Mouse (Mus musculus): ENCODE measurements at regions not wholly inside any gene's neighbourhood (a gene's known extent, or its start where the extent isn't known, plus 50 kb on each side); places are given as distances from the start of the nearest gene placed in this dataset.

- no peak overlapping the region for H3K4me2 ChIP-seq
- no peak overlapping the region for H3K4me3 ChIP-seq (replicated peaks)
- H3K4me1 ChIP-seq: no peaks in the 10 kb centered on the region
- no peak overlapping the region for H3K27ac ChIP-seq
- no peaks in the 10 kb centered on the region for H3K27me3 ChIP-seq
- no peak overlapping the region for H3K9ac ChIP-seq
- H3K36me3 ChIP-seq: no peaks in the 10 kb centered on the region
- WGBS: 72% methylated on average over 10 of the region's 10 CpGs
- no peak for ATAC-seq (replicated peaks; ENCODE audit: low FRiP score)
- no peaks in the 10 kb centered on the region for H3K9me3 ChIP-seq (replicated peaks)
These were observed 341.0 kb downstream of the Rps6kc1 start for GRCm38 (mm10) chr1:190570563-190570962.

GRCm38 (mm10) chr1:190566744-190567143, 344.8 kb downstream of the Rps6kc1 start:
- Histone ChIP-seq H3K27ac (no peak overlapping the region), H3K9ac (no peak overlapping the region), H3K4me3 (replicated peaks) (no peak overlapping the region), H3K9me3 (replicated peaks) (no peaks in the 10 kb centered on the region), H3K4me1 (no peaks in the 10 kb centered on the region), H3K27me3 (no peaks in the 10 kb centered on the region), H3K4me2 (no peak overlapping the region), H3K36me3 (no peaks in the 10 kb centered on the region)
- 91% methylated on average over 7 of the region's 7 CpGs for WGBS
- ATAC-seq (replicated peaks; ENCODE audit: low FRiP score): no peak

- no peak for ATAC-seq (replicated peaks; ENCODE audit: low FRiP score)
- WGBS: 52% methylated on average over 13 of the region's 13 CpGs
- no peaks in the 10 kb centered on the region for H3K36me3 ChIP-seq
These were observed 348.6 kb downstream of the Rps6kc1 start for GRCm38 (mm10) chr1:190562865-190563457.

GRCm38 (mm10) chr1:190560086-190560485, 351.5 kb downstream of the Rps6kc1 start:
- Histone ChIP-seq H3K36me3 (no peaks in the 10 kb centered on the region), H3K27me3 (no peaks in the 10 kb centered on the region), H3K27ac (no peak overlapping the region), H3K9me3 (replicated peaks) (no peaks in the 10 kb centered on the region), H3K4me1 (no peaks in the 10 kb centered on the region), H3K9ac (no peak overlapping the region), H3K4me2 (no peak overlapping the region), H3K4me3 (replicated peaks) (no peak overlapping the region)
- no peak for ATAC-seq (replicated peaks; ENCODE audit: low FRiP score)
- 81% methylated on average over 9 of the region's 9 CpGs for WGBS

More at GRCm38 (mm10) chr1:190562865-190563457, 348.6 kb downstream of the Rps6kc1 start:
- no peak overlapping the region for H3K9ac ChIP-seq
- no peak overlapping the region for H3K4me3 ChIP-seq (replicated peaks)
- H3K4me1 ChIP-seq: no peaks in the 10 kb centered on the region
- H3K9me3 ChIP-seq (replicated peaks): no peaks in the 10 kb centered on the region
- H3K27ac ChIP-seq: no peak overlapping the region
- no peaks in the 10 kb centered on the region for H3K27me3 ChIP-seq
- H3K4me2 ChIP-seq: no peak overlapping the region

- H3K4me1 ChIP-seq: no peaks in the 10 kb centered on the region
- 54% methylated on average over 2 of the region's 2 CpGs for WGBS
These were observed 369.7 kb downstream of the Rps6kc1 start for GRCm38 (mm10) chr1:190541892-190542291.

GRCm38 (mm10) chr1:190532879-190533676, 362.6 kb upstream of the Prox1 start:
- WGBS: 30% methylated on average over 10 of the region's 10 CpGs
- H3K27me3 ChIP-seq: peaks cover 35% of the 10 kb centered on the region
- H3K4me3 ChIP-seq (replicated peaks): no peak overlapping the region
- H3K9me3 ChIP-seq (replicated peaks): no peaks in the 10 kb centered on the region
- no peak for ATAC-seq (replicated peaks; ENCODE audit: low FRiP score)
- 0 out of 2 replicates have a peak, but pooled peaks cover 3% of the 10 kb centered on the region for H3K4me1 ChIP-seq
- no peak overlapping the region for H3K27ac ChIP-seq
- no peak overlapping the region for H3K9ac ChIP-seq
- no peaks in the 10 kb centered on the region for H3K36me3 ChIP-seq
- no peak overlapping the region for H3K4me2 ChIP-seq

More at GRCm38 (mm10) chr1:190541892-190542291, 369.7 kb downstream of the Rps6kc1 start:
- no peak for ATAC-seq (replicated peaks; ENCODE audit: low FRiP score)
- Histone ChIP-seq H3K4me2 (no peak overlapping the region), H3K36me3 (no peaks in the 10 kb centered on the region), H3K27me3 (peaks cover 6% of the 10 kb centered on the region), H3K9me3 (replicated peaks) (no peaks in the 10 kb centered on the region), H3K27ac (no peak overlapping the region), H3K9ac (no peak overlapping the region), H3K4me3 (replicated peaks) (no peak overlapping the region)

GRCm38 (mm10) chr1:190531224-190531623, 360.7 kb upstream of the Prox1 start:
- H3K27ac ChIP-seq: no peak overlapping the region
- H3K36me3 ChIP-seq: no peaks in the 10 kb centered on the region
- 0 out of 2 replicates have a peak, but pooled peaks cover 7% of the 10 kb centered on the region for H3K4me1 ChIP-seq
- H3K4me2 ChIP-seq: no peak overlapping the region
- H3K27me3 ChIP-seq: peaks cover 38% of the 10 kb centered on the region
- ATAC-seq (replicated peaks; ENCODE audit: low FRiP score): no peak
- H3K9ac ChIP-seq: no peak overlapping the region
- WGBS: 87% methylated on average over 6 of the region's 6 CpGs
- no peak overlapping the region for H3K4me3 ChIP-seq (replicated peaks)
- H3K9me3 ChIP-seq (replicated peaks): no peaks in the 10 kb centered on the region

GRCm38 (mm10) chr1:190530079-190530478, 359.6 kb upstream of the Prox1 start:
- H3K9me3 ChIP-seq (replicated peaks): no peaks in the 10 kb centered on the region
- no peak overlapping the region for H3K4me3 ChIP-seq (replicated peaks)
- H3K36me3 ChIP-seq: no peaks in the 10 kb centered on the region
- no peak overlapping the region for H3K27ac ChIP-seq
- no peak overlapping the region for H3K9ac ChIP-seq
- ATAC-seq (replicated peaks; ENCODE audit: low FRiP score): no peak
- peaks cover 40% of the 10 kb centered on the region for H3K27me3 ChIP-seq
- 87% methylated on average over 3 of the region's 3 CpGs for WGBS
- H3K4me1 ChIP-seq: peaks cover 14% of the 10 kb centered on the region
- H3K4me2 ChIP-seq: no peak overlapping the region

- Histone ChIP-seq H3K36me3 (no peaks in the 10 kb centered on the region), H3K4me3 (replicated peaks) (no peak overlapping the region), H3K27ac (no peak overlapping the region), H3K27me3 (peaks cover 62% of the 10 kb centered on the region), H3K9ac (no peak overlapping the region), H3K9me3 (replicated peaks) (no peaks in the 10 kb centered on the region), H3K4me2 (no peak overlapping the region), H3K4me1 (peaks cover 11% of the 10 kb centered on the region)
- WGBS: 73% methylated on average over 7 of the region's 7 CpGs
- no peak for ATAC-seq (replicated peaks; ENCODE audit: low FRiP score)
These were observed 357.1 kb upstream of the Prox1 start for GRCm38 (mm10) chr1:190527545-190528137.

GRCm38 (mm10) chr1:190526634-190527033, 356.1 kb upstream of the Prox1 start:
- no peak overlapping the region for H3K27ac ChIP-seq

GRCm38 (mm10) chr1:190526046-190526445, 355.5 kb upstream of the Prox1 start:
- WGBS: 21% methylated on average over 6 of the region's 6 CpGs

More at GRCm38 (mm10) chr1:190526634-190527033, 356.1 kb upstream of the Prox1 start:
- Histone ChIP-seq H3K9ac (no peak overlapping the region), H3K4me2 (no peak overlapping the region), H3K36me3 (no peaks in the 10 kb centered on the region), H3K9me3 (replicated peaks) (no peaks in the 10 kb centered on the region), H3K27me3 (peaks cover 63% of the 10 kb centered on the region), H3K4me3 (replicated peaks) (no peak overlapping the region), H3K4me1 (peaks cover 11% of the 10 kb centered on the region)
- no peak for ATAC-seq (replicated peaks; ENCODE audit: low FRiP score)
- WGBS: 14% methylated on average over 7 of the region's 7 CpGs

GRCm38 (mm10) chr1:190500106-190500505, 329.6 kb upstream of the Prox1 start:
- no peaks in the 10 kb centered on the region for H3K4me1 ChIP-seq
- 81% methylated on average over 8 of the region's 8 CpGs for WGBS
- peaks cover 32% of the 10 kb centered on the region for H3K27me3 ChIP-seq
- ATAC-seq (replicated peaks; ENCODE audit: low FRiP score): no peak
- H3K4me2 ChIP-seq: no peak overlapping the region
- H3K27ac ChIP-seq: no peak overlapping the region
- H3K36me3 ChIP-seq: no peaks in the 10 kb centered on the region
- no peak overlapping the region for H3K9ac ChIP-seq
- no peaks in the 10 kb centered on the region for H3K9me3 ChIP-seq (replicated peaks)
- no peak overlapping the region for H3K4me3 ChIP-seq (replicated peaks)

More at GRCm38 (mm10) chr1:190526046-190526445, 355.5 kb upstream of the Prox1 start:
- Histone ChIP-seq H3K4me1 (peaks cover 11% of the 10 kb centered on the region), H3K27me3 (peaks cover 63% of the 10 kb centered on the region), H3K9ac (no peak overlapping the region), H3K36me3 (no peaks in the 10 kb centered on the region), H3K9me3 (replicated peaks) (no peaks in the 10 kb centered on the region), H3K4me2 (no peak overlapping the region), H3K27ac (no peak overlapping the region), H3K4me3 (replicated peaks) (no peak overlapping the region)
- ATAC-seq (replicated peaks; ENCODE audit: low FRiP score): no peak
